Mouse (Mus musculus): ENCODE results near the gene Cldn7.

The Cldn7 gene

GRCm38 (mm10) chr11:69956218-69956617 lies 8.4 kb upstream of the Cldn7 start:
- no peak for DNase-seq (ENCODE audit: low spot score in 2 of 2)

GRCm38 (mm10) chr11:69960616-69961015 lies 4.0 kb upstream of the Cldn7 start:
- no peak for DNase-seq (ENCODE audit: low spot score in 2 of 2)

GRCm38 (mm10) chr11:69961841-69962240 lies 2.7 kb upstream of the Cldn7 start:
- peak; percentile 36 to 57 for DNase-seq (ENCODE audit: low spot score in 2 of 2)

- DNase-seq (ENCODE audit: low spot score in 2 of 2): peak; percentile 65 to 77
Observed at GRCm38 (mm10) chr11:69965271-69966005, 859 bp downstream of the Cldn7 start.

GRCm38 (mm10) chr11:69966006-69966859 lies 1.7 kb downstream of the Cldn7 start:
- peak; percentile 37 to 61 for DNase-seq (ENCODE audit: low spot score in 2 of 2)

- no peak for DNase-seq (ENCODE audit: low spot score in 2 of 2)
Observed at GRCm38 (mm10) chr11:69966860-69967517, 2.4 kb downstream of the Cldn7 start.

- no peak for DNase-seq (ENCODE audit: low spot score in 2 of 2)
Observed at GRCm38 (mm10) chr11:69968793-69969192, 4.2 kb downstream of the Cldn7 start.

GRCm38 (mm10) chr11:69970222-69970621 lies 5.6 kb downstream of the Cldn7 start:
- no peak for DNase-seq (ENCODE audit: low spot score in 2 of 2)

GRCm38 (mm10) chr11:69970775-69971174 lies 6.2 kb downstream of the Cldn7 start:
- DNase-seq (ENCODE audit: low spot score in 2 of 2): no peak

GRCm38 (mm10) chr11:69974907-69975306 lies 10.3 kb downstream of the Cldn7 start:
- no peak for DNase-seq (ENCODE audit: low spot score in 2 of 2)

GRCm38 (mm10) chr11:69976271-69976670 lies 11.7 kb downstream of the Cldn7 start:
- no peak for DNase-seq (ENCODE audit: low spot score in 2 of 2)

- DNase-seq (ENCODE audit: low spot score in 2 of 2): no peak
Observed at GRCm38 (mm10) chr11:69979827-69980195, 15.2 kb downstream of the Cldn7 start.

GRCm38 (mm10) chr11:69980196-69981140 lies 15.9 kb downstream of the Cldn7 start:
- peak; percentile 99 for DNase-seq (ENCODE audit: low spot score in 2 of 2)

GRCm38 (mm10) chr11:69981141-69981762 lies 16.7 kb downstream of the Cldn7 start, which contains the start of gene Ctdnep1:
Gene Ctdnep1 (plus strand): TSS chr11:69981156.
- DNase-seq (ENCODE audit: low spot score in 2 of 2): no peak

- no peak for DNase-seq (ENCODE audit: low spot score in 2 of 2)
Observed at GRCm38 (mm10) chr11:69982225-69982624, 17.6 kb downstream of the Cldn7 start, which contains the start of gene Elp5. Gene Elp5 (minus strand): TSS chr11:69982517.

GRCm38 (mm10) chr11:69982877-69983276 lies 18.3 kb downstream of the Cldn7 start:
- DNase-seq (ENCODE audit: low spot score in 2 of 2): no peak

- no peak for DNase-seq (ENCODE audit: low spot score in 2 of 2)
Observed at GRCm38 (mm10) chr11:69983377-69983776, 18.8 kb downstream of the Cldn7 start.

GRCm38 (mm10) chr11:69984431-69984830 lies 19.9 kb downstream of the Cldn7 start:
- no peak for DNase-seq (ENCODE audit: low spot score in 2 of 2)

- no peak for DNase-seq (ENCODE audit: low spot score in 2 of 2)
Observed at GRCm38 (mm10) chr11:69989949-69990348, 25.4 kb downstream of the Cldn7 start.

GRCm38 (mm10) chr11:69990850-69991691 lies 26.5 kb downstream of the Cldn7 start, which contains the start of gene Gabarap:
Gene Gabarap (plus strand): TSS chr11:69991143.
- DNase-seq (ENCODE audit: low spot score in 2 of 2): peak; percentile 94 to 96
